Mouse (Mus musculus): ENCODE results near the gene Rtraf.

DNA sequence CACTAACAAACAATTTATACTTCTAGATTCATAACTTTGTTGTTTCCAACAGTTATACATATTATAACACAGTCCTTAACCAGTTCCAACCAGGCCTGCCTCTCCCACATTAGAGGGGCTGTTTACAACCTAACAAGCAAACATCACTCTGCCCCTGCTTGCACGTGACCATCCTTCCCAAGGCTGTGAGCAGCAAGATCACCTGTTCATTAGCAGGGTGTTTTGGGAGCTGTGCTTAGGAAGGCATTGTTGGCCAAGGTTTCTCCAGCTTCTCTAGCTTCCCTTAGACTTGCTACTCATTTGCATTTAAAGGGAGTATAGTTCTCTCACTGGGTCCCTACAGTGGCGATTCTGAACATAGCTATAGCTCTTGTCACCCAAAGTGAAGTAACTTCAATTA, 34.7 kb upstream of the Rtraf start:
- TF ChIP-seq POLR2A (IDR thresholded peaks at IDR 0.05; ENCODE audit: insufficient read length, low read depth) (no peak), POLR2AphosphoS2 (IDR thresholded peaks at IDR 0.05; ENCODE audit: insufficient read length, low read depth) (no peak), CEBPB (IDR thresholded peaks at IDR 0.05; ENCODE audit: insufficient read depth, poor library complexity, severe bottlenecking) (no peak), MAX (IDR thresholded peaks at IDR 0.05; ENCODE audit: low read depth) (no peak), TCF12 (IDR thresholded peaks at IDR 0.05; ENCODE audit: insufficient read depth, poor library complexity, severe bottlenecking) (no peak), MYOG (IDR thresholded peaks at IDR 0.05; ENCODE audit: control insufficient read depth in 1 of 3, insufficient read depth in 1 of 3, insufficient read length in 2 of 3, low read depth in 2 of 3) (no peak), USF1 (IDR thresholded peaks at IDR 0.05; ENCODE audit: low read depth) (no peak), MYOD1 (IDR thresholded peaks at IDR 0.05; ENCODE audit: control insufficient read depth in 1 of 3, insufficient read length in 2 of 3, low read depth in 2 of 3) (no peak)
